Mouse (Mus musculus): ENCODE results near the gene Cst9. TPM values are rescaled to one million over a fixed set of nuclear protein-coding genes. Genes with fewer than 3 reads are reported as not detected.
A peak's percentile ranks its signal among the peaks of the same experiment; 100 is the strongest.

Gene Cst9
- total and polyA plus RNA-seq, 2 experiments from 2014 or later = not detected

DNA sequence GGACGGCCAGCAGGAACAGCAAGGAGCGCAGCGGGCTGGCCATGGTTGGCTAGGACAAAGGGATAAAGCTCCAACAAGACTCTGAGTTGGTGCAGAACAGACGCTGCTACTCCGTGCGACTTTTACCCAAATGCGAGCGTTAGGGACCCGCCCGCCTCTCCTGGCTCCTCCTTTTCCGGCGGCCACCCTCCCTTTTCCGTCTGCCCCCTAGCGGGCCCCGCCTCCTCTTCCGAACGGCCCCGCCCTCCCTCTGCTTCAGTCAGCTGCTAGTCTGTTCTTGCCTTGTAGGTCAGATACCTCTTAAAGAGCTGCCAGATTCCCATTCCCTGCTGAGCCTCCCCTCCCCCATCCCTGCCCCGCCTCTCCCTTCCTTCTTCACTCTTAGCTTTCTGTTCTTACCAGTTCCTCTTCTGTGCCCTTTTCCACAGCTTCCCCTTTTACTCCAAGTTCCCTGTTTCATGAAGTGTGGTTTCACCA, 40.4 kb downstream of the Cst9 start, which contains the start of gene Cst3:
Gene Cst3, minus strand, starts transcription at position 358 of the 477 bp plus-strand sequence.
- H3K4me1 ChIP-seq (ENCODE audit: insufficient read depth) = peaks cover 26% of the 10 kb centered on the region
- H3K4me3 ChIP-seq (ENCODE audit: low read depth, low read length) = peak within 1 kb of the TSS; percentile 93
- peak within 1 kb of the TSS; percentile 95 for H3K9ac ChIP-seq
- DNase-seq = peak; percentile 86
- H3K9me3 ChIP-seq (ENCODE audit: low read length) = no peaks in the 10 kb centered on the region
- WGBS = 0% methylated on average over 19 of the region's 19 CpGs
- H3K27ac ChIP-seq (ENCODE audit: low read depth, low read length) = peak within 1 kb of the TSS; percentile 89
- ATAC-seq = peak; percentile 96
- H3K4me2 ChIP-seq (ENCODE audit: low read depth) = peak within 1 kb of the TSS; percentile 65
- H3K27me3 ChIP-seq (ENCODE audit: insufficient read depth, low read length) = no peaks in the 10 kb centered on the region
- peaks cover 16% of the 10 kb centered on the region for H3K36me3 ChIP-seq (ENCODE audit: insufficient read depth)
- TF ChIP-seq CTCF (IDR thresholded peaks at IDR 0.05; ENCODE audit: low read depth) = peak; percentile 57

DNA sequence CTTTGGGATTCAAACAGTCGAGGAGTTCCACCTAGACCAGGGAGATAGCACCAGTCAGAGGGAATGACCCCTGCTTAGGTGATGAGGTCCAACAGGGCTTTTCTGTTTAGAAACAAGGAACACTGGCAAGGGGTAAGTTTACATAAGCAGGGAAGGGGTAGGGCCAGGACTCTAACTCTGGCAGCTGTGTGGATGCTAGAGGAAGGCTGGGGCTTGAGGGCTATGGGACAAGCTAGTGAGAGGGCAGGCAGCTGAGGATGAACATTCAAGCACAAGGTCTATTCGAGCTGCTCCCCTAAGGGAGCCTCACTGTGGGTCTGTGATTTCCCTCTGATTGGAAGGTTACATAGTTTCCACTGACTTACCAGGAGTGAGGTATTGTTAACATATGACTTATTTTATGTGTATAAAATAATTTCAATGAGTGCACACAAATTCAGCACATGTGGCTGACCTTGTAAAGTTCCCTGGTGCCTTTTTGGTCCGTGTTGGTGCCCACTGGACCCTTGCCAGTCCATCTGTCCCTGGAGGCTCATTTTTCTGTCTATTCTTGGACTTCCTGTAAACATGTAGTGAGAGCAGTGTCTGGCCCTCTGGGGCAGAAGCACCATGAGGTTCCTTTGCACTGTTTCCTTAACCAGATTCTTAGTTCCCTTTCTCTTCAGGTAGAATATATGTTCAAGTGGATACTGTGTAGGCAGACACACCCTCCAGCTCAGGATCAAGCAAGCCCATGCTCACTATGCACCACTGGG, 42.2 kb downstream of the Cst9 start:
- no peaks in the 10 kb centered on the region for H3K36me3 ChIP-seq (ENCODE audit: insufficient read depth)
- DNase-seq = no peak
- no peak overlapping the region for H3K27ac ChIP-seq (ENCODE audit: low read depth, low read length)
- H3K9me3 ChIP-seq (ENCODE audit: low read length) = no peaks in the 10 kb centered on the region
- no peaks in the 10 kb centered on the region for H3K27me3 ChIP-seq (ENCODE audit: insufficient read depth, low read length)
- ATAC-seq = no peak
- no peak for TF ChIP-seq CTCF (IDR thresholded peaks at IDR 0.05; ENCODE audit: low read depth)
- no peak overlapping the region for H3K4me2 ChIP-seq (ENCODE audit: low read depth)
- H3K9ac ChIP-seq = no peak overlapping the region
- 63% methylated on average over 3 of the region's 3 CpGs for WGBS
- H3K4me1 ChIP-seq (ENCODE audit: insufficient read depth) = peaks cover 25% of the 10 kb centered on the region
- no peak overlapping the region for H3K4me3 ChIP-seq (ENCODE audit: low read depth, low read length)

DNA sequence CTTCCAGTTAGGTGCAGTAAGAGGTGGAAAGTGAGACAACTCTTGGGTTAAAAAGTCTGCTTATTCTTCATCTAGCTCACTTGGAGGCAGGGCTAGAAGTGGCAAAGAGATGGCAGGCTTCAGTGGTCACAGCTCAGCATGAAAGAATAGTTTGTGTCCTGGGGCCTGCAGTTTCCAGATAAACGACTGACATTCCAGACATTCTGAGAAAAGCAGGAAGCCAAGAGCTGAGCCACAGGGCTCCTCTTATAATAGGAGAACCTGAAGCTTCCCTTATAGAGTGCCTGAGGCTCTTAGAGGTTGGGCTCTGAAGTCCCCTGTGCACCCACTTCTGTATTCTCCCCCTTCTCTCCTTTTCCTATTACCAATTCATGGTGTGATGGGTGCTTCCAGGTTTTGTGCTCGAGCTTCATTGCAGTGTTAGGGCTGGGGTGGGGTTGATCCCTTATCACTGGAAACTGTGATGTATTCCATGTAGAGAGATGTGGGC, 43.7 kb downstream of the Cst9 start:
- ATAC-seq = no peak
- Histone ChIP-seq H3K9ac (no peak overlapping the region), H3K4me1 (ENCODE audit: insufficient read depth) (peaks cover 11% of the 10 kb centered on the region), H3K27me3 (ENCODE audit: insufficient read depth, low read length) (no peaks in the 10 kb centered on the region), H3K4me2 (ENCODE audit: low read depth) (no peak overlapping the region), H3K9me3 (ENCODE audit: low read length) (no peaks in the 10 kb centered on the region), H3K27ac (ENCODE audit: low read depth, low read length) (no peak overlapping the region), H3K4me3 (ENCODE audit: low read depth, low read length) (no peak overlapping the region), H3K36me3 (ENCODE audit: insufficient read depth) (no peaks in the 10 kb centered on the region)
- TF ChIP-seq CTCF (IDR thresholded peaks at IDR 0.05; ENCODE audit: low read depth) = no peak
- DNase-seq = no peak
- WGBS = 19% methylated on average over 2 of the region's 2 CpGs

DNA sequence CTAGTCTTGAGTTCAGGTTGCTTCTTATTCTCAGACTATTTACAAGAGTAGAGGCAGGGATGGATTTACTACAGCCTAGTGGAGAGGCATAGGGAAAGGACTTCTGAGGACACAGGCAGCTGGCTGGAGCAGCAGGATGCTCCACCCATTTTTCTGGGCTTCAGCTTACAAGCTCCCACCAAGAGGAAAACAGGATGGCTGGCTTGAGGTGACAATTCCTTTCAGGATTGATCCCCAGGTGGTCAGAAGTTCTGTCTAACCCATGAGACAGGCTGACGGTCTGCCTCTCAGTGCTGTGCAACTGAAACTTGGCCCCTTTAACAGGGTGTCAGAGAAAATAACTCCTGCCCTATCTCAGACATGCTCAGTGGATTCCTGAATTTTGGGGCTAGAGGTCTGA, 44.3 kb downstream of the Cst9 start:
- no peak for TF ChIP-seq CTCF (IDR thresholded peaks at IDR 0.05; ENCODE audit: low read depth)
- Histone ChIP-seq H3K9me3 (ENCODE audit: low read length) (no peaks in the 10 kb centered on the region), H3K9ac (no peak overlapping the region), H3K4me2 (ENCODE audit: low read depth) (no peak overlapping the region), H3K4me3 (ENCODE audit: low read depth, low read length) (no peak overlapping the region), H3K4me1 (ENCODE audit: insufficient read depth) (peaks cover 6% of the 10 kb centered on the region), H3K36me3 (ENCODE audit: insufficient read depth) (no peaks in the 10 kb centered on the region), H3K27me3 (ENCODE audit: insufficient read depth, low read length) (no peaks in the 10 kb centered on the region), H3K27ac (ENCODE audit: low read depth, low read length) (no peak overlapping the region)
- ATAC-seq = no peak
- 71% methylated on average over 1 of the region's 1 CpGs for WGBS
- no peak for DNase-seq

DNA sequence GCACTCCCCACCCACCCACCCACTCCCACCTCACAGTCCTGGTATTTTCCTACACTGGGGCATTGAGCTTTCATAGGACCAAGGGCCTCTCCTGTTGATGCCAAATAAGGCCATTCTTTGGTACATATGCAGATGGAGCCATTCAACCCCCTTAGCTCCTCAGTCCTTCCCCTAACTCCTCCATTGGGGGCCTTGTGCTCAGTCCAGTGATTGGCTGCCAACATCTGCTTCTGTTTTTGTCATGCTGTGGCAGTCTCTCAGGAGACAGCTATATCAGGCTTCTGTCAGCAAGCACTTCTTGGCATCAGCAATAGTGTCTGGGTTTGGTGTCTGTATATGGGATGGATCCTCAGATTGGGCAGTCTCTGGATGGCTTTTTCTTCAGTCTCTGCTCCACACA, 49.8 kb downstream of the Cst9 start:
- no peak for DNase-seq
- Histone ChIP-seq H3K9me3 (ENCODE audit: low read length) (no peaks in the 10 kb centered on the region), H3K4me1 (ENCODE audit: insufficient read depth) (no peaks in the 10 kb centered on the region), H3K4me2 (ENCODE audit: low read depth) (no peak overlapping the region), H3K9ac (no peak overlapping the region), H3K27ac (ENCODE audit: low read depth, low read length) (no peak overlapping the region), H3K4me3 (ENCODE audit: low read depth, low read length) (no peak overlapping the region), H3K36me3 (ENCODE audit: insufficient read depth) (no peaks in the 10 kb centered on the region), H3K27me3 (ENCODE audit: insufficient read depth, low read length) (no peaks in the 10 kb centered on the region)
- no peak for TF ChIP-seq CTCF (IDR thresholded peaks at IDR 0.05; ENCODE audit: low read depth)
- peak; percentile 20; the same call in 1 of the 2 replicates for ATAC-seq

Other genes with a start within 250 kb of the Cst9 start
- gene Nxt1, start 162.5 kb upstream of the Cst9 start, total RNA-seq (2014; rRNA removed) = 26.9 and 34.6 TPM in 2 replicates
- 29.6 and 38.4 TPM in 2 replicates for gene Nxt1, start 162.5 kb upstream of the Cst9 start, polyA plus RNA-seq (2015; fragmentation: Nextera tagmentation; extraction: Ambion mirVana)
- 21.8 and 22.2 TPM in 2 replicates for gene Gzf1, start 154.1 kb upstream of the Cst9 start, total RNA-seq (2014; rRNA removed)
- 12.8 and 15.0 TPM in 2 replicates for gene Gzf1, start 154.1 kb upstream of the Cst9 start, polyA plus RNA-seq (2015; fragmentation: Nextera tagmentation; extraction: Ambion mirVana)
- 124 and 142 TPM in 2 replicates for gene Napb, start 102.7 kb upstream of the Cst9 start, total RNA-seq (2014; rRNA removed)
- gene Napb, start 102.7 kb upstream of the Cst9 start, polyA plus RNA-seq (2015; fragmentation: Nextera tagmentation; extraction: Ambion mirVana) = 41.1 and 76.3 TPM in 2 replicates
- not detected in 2 replicates for gene Cstl1, start 84.8 kb upstream of the Cst9 start, total RNA-seq (2014; rRNA removed)
- gene Cstl1, start 84.8 kb upstream of the Cst9 start, polyA plus RNA-seq (2015; fragmentation: Nextera tagmentation; extraction: Ambion mirVana) = not detected in 2 replicates
- gene Cst11, start 63.6 kb upstream of the Cst9 start, total RNA-seq (2014; rRNA removed) = not detected in 2 replicates
- gene Cst11, start 63.6 kb upstream of the Cst9 start, polyA plus RNA-seq (2015; fragmentation: Nextera tagmentation; extraction: Ambion mirVana) = not detected in 2 replicates
- not detected in 2 replicates for gene 8030411F24Rik, start 53.1 kb upstream of the Cst9 start, total RNA-seq (2014; rRNA removed)
- gene 8030411F24Rik, start 53.1 kb upstream of the Cst9 start, polyA plus RNA-seq (2015; fragmentation: Nextera tagmentation; extraction: Ambion mirVana) = not detected in 2 replicates
- not detected in 2 replicates for gene Cst12, start 45.8 kb upstream of the Cst9 start, total RNA-seq (2014; rRNA removed)
- gene Cst12, start 45.8 kb upstream of the Cst9 start, polyA plus RNA-seq (2015; fragmentation: Nextera tagmentation; extraction: Ambion mirVana) = not detected in 2 replicates
- gene Cst8, start 36.4 kb upstream of the Cst9 start, total RNA-seq (2014; rRNA removed) = not detected in 2 replicates
- not detected in 2 replicates for gene Cst8, start 36.4 kb upstream of the Cst9 start, polyA plus RNA-seq (2015; fragmentation: Nextera tagmentation; extraction: Ambion mirVana)
- gene Cst13, start 15.1 kb upstream of the Cst9 start, total RNA-seq (2014; rRNA removed) = not detected in 2 replicates
- not detected in 2 replicates for gene Cst13, start 15.1 kb upstream of the Cst9 start, polyA plus RNA-seq (2015; fragmentation: Nextera tagmentation; extraction: Ambion mirVana)
- 0.67 TPM in 1 of 2 replicates, not detected in the other for gene 9230104L09Rik, start 29.9 kb downstream of the Cst9 start, total RNA-seq (2014; rRNA removed)
- gene 9230104L09Rik, start 29.9 kb downstream of the Cst9 start, polyA plus RNA-seq (2015; fragmentation: Nextera tagmentation; extraction: Ambion mirVana) = not detected in 2 replicates
- gene Cst3, start 40.5 kb downstream of the Cst9 start, total RNA-seq (2014; rRNA removed) = 495 and 652 TPM in 2 replicates
- gene Cst3, start 40.5 kb downstream of the Cst9 start, polyA plus RNA-seq (2015; fragmentation: Nextera tagmentation; extraction: Ambion mirVana) = 1,133 and 1,187 TPM in 2 replicates
- gene Gm1330, start 168.1 kb downstream of the Cst9 start, total RNA-seq (2014; rRNA removed) = not detected in 2 replicates
- not detected in 2 replicates for gene Gm1330, start 168.1 kb downstream of the Cst9 start, polyA plus RNA-seq (2015; fragmentation: Nextera tagmentation; extraction: Ambion mirVana)
- gene Gm10750, start 182.1 kb downstream of the Cst9 start, total RNA-seq (2014; rRNA removed) = not detected in 2 replicates
- gene Gm10750, start 182.1 kb downstream of the Cst9 start, polyA plus RNA-seq (2015; fragmentation: Nextera tagmentation; extraction: Ambion mirVana) = not detected in 2 replicates